Mouse (Mus musculus) heart, embryonic 16.5 days (tissue): ENCODE measurements at regions not wholly inside any gene's neighbourhood (a gene's known extent, or its start where the extent isn't known, plus 50 kb on each side); places are given as distances from the start of the nearest gene placed in this dataset.

Source experiments
- ATAC-seq: fragments of 200-750 bp; cut with Nextera tagmentation; replicated peaks from 2 replicates; pipeline ENCODE4 v1.8.0; 2017; ENCODE audit warnings: moderate number of reproducible peaks; ENCODE audit not compliant: insufficient read depth, low FRiP score; ENCODE audit errors: extremely low read depth
- H3K27ac ChIP-seq: fragments of 300-500 bp; sonication (generic); 2 replicates; pipeline ENCODE4 v1.5.1; 2014; ENCODE audit warnings: mild to moderate bottlenecking, low read length, control low read depth, moderate library complexity
- H3K27me3 ChIP-seq: fragments of 300-500 bp; sonication (generic); 2 replicates; pipeline ENCODE4 v1.6.1; 2014; ENCODE audit warnings: low read length, mixed read lengths; ENCODE audit not compliant: control insufficient read depth, insufficient read depth
- H3K36me3 ChIP-seq: fragments of 300-500 bp; sonication (generic); 2 replicates; pipeline ENCODE4 v1.6.1; 2014; ENCODE audit not compliant: control insufficient read depth, insufficient read depth
- H3K4me1 ChIP-seq: fragments of 300-500 bp; sonication (generic); 2 replicates; pipeline ENCODE4 v1.6.1; 2014; ENCODE audit warnings: low read length, mixed read lengths; ENCODE audit not compliant: control insufficient read depth, insufficient read depth
- H3K4me2 ChIP-seq: fragments of 300-500 bp; sonication (generic); 2 replicates; pipeline ENCODE4 v1.6.1; 2014; ENCODE audit warnings: low read depth, mild to moderate bottlenecking, control low read depth, low read length
- H3K4me3 ChIP-seq: fragments of 300-500 bp; sonication (generic); 2 replicates; pipeline ENCODE4 v1.5.1; 2014; ENCODE audit warnings: mild to moderate bottlenecking, control low read depth, low read length
- H3K9ac ChIP-seq: fragments of 300-500 bp; sonication (generic); 2 replicates; pipeline ENCODE4 v1.6.1; 2014; ENCODE audit warnings: low read length, control low read depth
- H3K9me3 ChIP-seq: fragments of 300-500 bp; sonication (generic); replicated peaks from 2 replicates; pipeline ENCODE4 v1.6.1; 2016; ENCODE audit warnings: low read length; ENCODE audit not compliant: control insufficient read depth
- WGBS: fragments of 180-500 bp; shearing (Covaris S2); extraction: QIAGEN DNeasy Blood & Tissue Kit; methylation state at CpG from one replicate; pipeline ENCODE4 v1.1.7; 2014; 5-methylcytosine and 5-hydroxymethylcytosine counted together

DNA sequence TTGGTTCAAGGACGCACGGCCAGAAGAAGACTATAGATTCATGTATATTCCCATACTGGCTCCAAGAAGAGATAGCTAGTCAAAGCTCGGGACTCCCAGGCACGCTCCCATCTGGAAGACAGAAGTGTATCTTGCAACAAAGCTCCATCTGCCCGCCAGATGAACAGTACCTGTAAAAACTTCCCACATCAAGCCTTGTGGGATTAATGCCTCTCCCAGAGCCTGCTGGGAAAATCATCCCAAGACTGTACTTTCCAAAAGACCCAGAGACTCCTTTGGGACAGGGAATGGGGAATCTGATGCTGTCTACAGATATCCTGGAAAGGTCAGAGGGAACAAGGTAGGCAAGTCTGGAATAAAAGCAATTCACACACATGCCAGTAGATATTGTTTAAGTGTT is 71.2 kb downstream of the Rpusd4 start:
- peaks cover 81% of the 10 kb centered on the region for H3K4me1 ChIP-seq
- no peaks in the 10 kb centered on the region for H3K9me3 ChIP-seq
- no peak overlapping the region for H3K9ac ChIP-seq
- no peak for ATAC-seq
- peak overlapping the region; percentile 31 for H3K27ac ChIP-seq
- no peaks in the 10 kb centered on the region for H3K36me3 ChIP-seq
- H3K27me3 ChIP-seq, result no peaks in the 10 kb centered on the region
- no peak overlapping the region for H3K4me2 ChIP-seq
- H3K4me3 ChIP-seq, result no peak overlapping the region
- WGBS, result 80% methylated on average over 5 of the region's 5 CpGs

DNA sequence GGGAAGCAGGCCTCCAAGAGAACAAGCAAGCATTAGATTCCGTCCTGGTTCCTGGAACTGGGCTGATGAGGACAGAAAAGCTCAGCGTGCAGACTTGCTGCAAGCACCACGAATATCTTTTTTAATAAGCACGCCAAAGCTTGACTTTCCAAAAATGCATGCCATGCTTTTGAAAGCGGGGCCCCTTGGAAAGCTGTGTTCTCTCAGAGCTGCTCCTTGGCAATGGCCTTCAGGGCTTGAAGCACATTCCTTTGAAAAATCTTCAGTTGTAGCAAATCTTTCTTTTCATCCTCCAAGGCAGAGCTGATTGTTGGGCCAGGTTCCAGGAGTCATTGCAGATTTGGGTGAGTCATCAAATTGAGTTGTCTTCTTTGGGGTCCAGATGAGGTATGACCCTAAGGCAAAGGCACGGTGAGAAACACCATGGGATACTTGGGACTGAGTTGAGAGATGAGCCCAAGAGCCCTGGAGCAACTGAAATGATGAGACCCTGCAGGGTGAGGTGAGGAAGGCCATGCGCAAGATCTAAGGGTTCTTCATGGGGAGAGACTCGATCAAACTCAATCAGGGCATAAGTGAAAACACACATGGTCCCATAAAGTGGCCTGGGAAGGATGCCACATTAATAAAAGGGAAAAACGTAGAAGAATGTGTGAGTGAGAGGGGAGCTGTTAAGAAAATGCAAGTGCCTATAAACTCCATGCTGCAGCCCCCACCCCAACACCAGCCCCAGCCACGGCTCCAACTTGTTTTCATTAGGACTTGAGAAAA is 72.0 kb downstream of the Rpusd4 start:
- WGBS, result 59% methylated on average over 10 of the region's 10 CpGs
- Histone ChIP-seq H3K4me1 (peaks cover 82% of the 10 kb centered on the region), H3K27ac (peak overlapping the region; percentile 32)

DNA sequence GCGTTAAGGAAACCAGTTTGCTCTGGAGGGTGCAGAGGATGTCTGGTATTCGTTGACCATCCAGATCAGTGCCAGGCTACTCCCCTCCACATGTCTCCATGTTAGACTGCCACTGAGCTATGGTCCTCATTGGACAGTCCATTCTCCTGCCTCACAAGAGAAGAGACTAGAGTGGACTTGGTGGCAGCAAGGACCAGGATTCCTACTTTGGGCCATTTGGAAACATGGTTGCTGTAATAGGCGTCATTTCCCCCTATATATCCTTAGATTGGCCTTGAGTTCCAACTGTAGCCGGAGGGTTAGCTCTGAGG is 72.6 kb downstream of the Rpusd4 start:
- Histone ChIP-seq H3K4me1 (peaks cover 80% of the 10 kb centered on the region), H3K27me3 (no peaks in the 10 kb centered on the region), H3K36me3 (no peaks in the 10 kb centered on the region), H3K4me2 (no peak overlapping the region), H3K27ac (0 out of 2 replicates have a peak overlapping the region, but pooled peaks have one; percentile 4), H3K9ac (no peak overlapping the region), H3K4me3 (no peak overlapping the region), H3K9me3 (no peaks in the 10 kb centered on the region)
- ATAC-seq, result no peak
- 82% methylated on average over 4 of the region's 4 CpGs for WGBS

More for the DNA sequence above, 72.0 kb downstream of the Rpusd4 start:
- no peaks in the 10 kb centered on the region for H3K27me3 ChIP-seq
- no peak overlapping the region for H3K4me3 ChIP-seq
- H3K4me2 ChIP-seq, result no peak overlapping the region
- no peaks in the 10 kb centered on the region for H3K36me3 ChIP-seq
- 0 out of 2 replicates have a peak overlapping the region, but pooled peaks have one; percentile 9 for H3K9ac ChIP-seq
- no peak for ATAC-seq
- no peaks in the 10 kb centered on the region for H3K9me3 ChIP-seq

DNA sequence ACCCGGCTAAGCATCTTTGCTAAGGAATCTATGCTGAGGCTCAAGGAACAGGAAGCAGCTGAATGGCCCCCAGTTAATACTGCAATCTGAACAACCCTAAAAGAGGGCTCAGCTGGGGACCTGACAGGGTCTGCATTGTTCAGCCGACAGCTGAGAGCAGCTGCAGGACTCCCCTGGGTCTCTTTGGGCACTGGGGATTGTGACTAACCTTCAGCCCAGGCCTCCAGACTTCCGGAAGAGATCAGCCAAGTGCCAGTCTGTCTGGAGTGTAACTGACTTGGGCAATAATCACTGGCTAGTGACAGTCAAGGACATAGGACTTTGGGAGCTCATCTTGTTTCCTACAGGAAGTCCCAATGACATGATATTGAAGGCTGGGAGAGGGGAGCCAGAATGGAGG is 73.1 kb downstream of the Rpusd4 start:
- no peak for ATAC-seq
- Histone ChIP-seq H3K4me1 (peaks cover 79% of the 10 kb centered on the region), H3K4me2 (no peak overlapping the region), H3K9ac (no peak overlapping the region), H3K36me3 (no peaks in the 10 kb centered on the region), H3K4me3 (no peak overlapping the region), H3K27me3 (no peaks in the 10 kb centered on the region), H3K27ac (peak overlapping the region; percentile 23; the same call in 1 of the 2 replicates), H3K9me3 (no peaks in the 10 kb centered on the region)
- 28% methylated on average over 3 of the region's 3 CpGs for WGBS

DNA sequence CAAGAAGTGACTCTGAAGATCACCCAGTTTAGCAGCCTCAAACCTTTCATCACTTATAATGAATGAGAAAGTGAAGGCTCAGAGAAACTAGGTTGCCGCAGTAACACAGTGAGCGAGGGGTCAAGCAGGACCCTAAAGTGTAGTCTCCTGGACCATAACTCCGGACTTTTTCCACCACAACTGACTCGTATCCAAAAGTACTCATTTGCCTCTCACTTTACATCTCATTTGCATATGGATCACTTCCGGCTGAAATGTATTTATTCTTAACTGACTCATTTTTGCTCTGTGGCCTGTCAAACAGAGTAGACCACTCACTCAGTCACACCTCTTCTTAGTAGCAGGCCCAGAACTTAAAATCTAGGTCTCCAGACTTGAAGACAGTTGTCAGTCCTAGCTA is 73.7 kb downstream of the Rpusd4 start:
- H3K4me3 ChIP-seq, result no peak overlapping the region
- WGBS, result 85% methylated on average over 5 of the region's 5 CpGs
- no peak for ATAC-seq
- H3K9ac ChIP-seq, result no peak overlapping the region
- H3K9me3 ChIP-seq, result no peaks in the 10 kb centered on the region
- H3K27me3 ChIP-seq, result no peaks in the 10 kb centered on the region
- peaks cover 79% of the 10 kb centered on the region for H3K4me1 ChIP-seq
- peak overlapping the region; percentile 23; the same call in 1 of the 2 replicates for H3K27ac ChIP-seq
- H3K36me3 ChIP-seq, result no peaks in the 10 kb centered on the region
- H3K4me2 ChIP-seq, result no peak overlapping the region

DNA sequence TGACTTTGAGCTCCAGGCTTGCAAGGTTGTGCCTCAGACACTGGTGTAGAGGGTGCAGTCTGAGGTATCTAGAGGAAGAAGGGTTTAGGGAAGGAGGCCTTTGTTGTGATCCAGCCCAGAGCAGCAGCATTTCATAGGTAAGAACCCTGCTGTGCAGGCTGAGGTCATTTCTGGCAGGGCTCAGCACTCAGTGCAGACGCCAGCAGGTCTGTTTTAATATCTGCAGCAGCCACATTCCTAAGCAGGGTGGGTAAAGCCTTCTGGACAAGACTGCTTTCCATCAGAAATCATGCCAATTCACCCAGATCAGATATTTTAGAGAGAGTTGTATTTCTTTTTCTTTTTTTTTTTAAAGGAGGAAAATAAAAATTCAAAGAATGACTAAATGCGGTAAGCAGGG is 74.8 kb downstream of the Rpusd4 start:
- Histone ChIP-seq H3K27me3 (no peaks in the 10 kb centered on the region), H3K9me3 (no peaks in the 10 kb centered on the region), H3K4me3 (no peak overlapping the region), H3K27ac (peak overlapping the region; percentile 75), H3K4me2 (no peak overlapping the region), H3K4me1 (peaks cover 80% of the 10 kb centered on the region), H3K36me3 (no peaks in the 10 kb centered on the region), H3K9ac (no peak overlapping the region; the same call in 1 of the 2 replicates)
- peak; percentile 72 for ATAC-seq
- WGBS, result 44% methylated on average over 2 of the region's 2 CpGs

DNA sequence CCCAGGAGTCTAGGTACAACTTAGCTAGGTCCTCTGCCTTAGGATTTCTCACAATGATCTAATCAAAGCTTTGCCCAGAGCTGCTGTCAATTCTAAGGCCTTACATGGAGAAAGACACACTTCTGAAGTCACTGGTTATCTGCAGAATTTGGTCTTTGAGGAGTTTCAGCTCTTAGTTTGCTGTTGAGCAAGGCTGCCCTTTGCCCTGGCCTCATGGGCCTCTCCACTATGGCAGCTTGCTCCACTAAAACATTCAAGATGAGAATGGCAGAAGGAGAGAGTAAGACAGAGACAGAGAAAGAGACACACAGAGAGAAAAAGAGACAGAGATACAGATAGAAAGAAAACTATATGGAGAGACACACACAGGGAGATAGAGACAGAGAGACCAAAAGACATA is 75.7 kb downstream of the Rpusd4 start:
- Histone ChIP-seq H3K27me3 (no peaks in the 10 kb centered on the region), H3K36me3 (no peaks in the 10 kb centered on the region), H3K4me2 (no peak overlapping the region), H3K9me3 (no peaks in the 10 kb centered on the region), H3K27ac (no peak overlapping the region), H3K4me3 (no peak overlapping the region), H3K9ac (no peak overlapping the region), H3K4me1 (peaks cover 78% of the 10 kb centered on the region)
- ATAC-seq, result no peak

DNA sequence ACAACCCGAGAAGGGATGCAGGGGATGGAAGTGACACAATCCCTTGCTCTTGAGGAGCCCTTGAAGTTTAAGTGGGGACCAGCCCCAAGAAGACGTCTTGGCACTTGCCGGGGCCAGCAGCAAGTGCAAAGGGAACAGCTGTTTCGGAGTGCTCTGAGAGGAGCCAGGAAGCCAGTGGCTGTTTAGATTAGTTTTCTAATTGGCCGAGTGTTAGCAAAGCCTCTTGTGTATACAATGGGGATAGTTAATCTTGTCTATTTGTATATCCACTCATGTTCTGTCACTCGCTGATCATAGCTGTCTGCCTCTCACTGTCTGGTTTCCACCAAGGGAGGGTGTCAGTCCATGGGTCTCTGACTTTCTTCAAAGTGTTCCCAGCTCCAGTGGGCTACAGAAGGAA is 76.6 kb upstream of the Cdon start:
- no peaks in the 10 kb centered on the region for H3K27me3 ChIP-seq
- H3K36me3 ChIP-seq, result no peaks in the 10 kb centered on the region
- H3K4me1 ChIP-seq, result peaks cover 70% of the 10 kb centered on the region
- no peak overlapping the region for H3K4me3 ChIP-seq
- no peak overlapping the region for H3K4me2 ChIP-seq
- no peak for ATAC-seq
- no peaks in the 10 kb centered on the region for H3K9me3 ChIP-seq
- peak overlapping the region; percentile 16; the same call in 1 of the 2 replicates for H3K9ac ChIP-seq
- H3K27ac ChIP-seq, result no peak overlapping the region
- 26% methylated on average over 6 of the region's 6 CpGs for WGBS

DNA sequence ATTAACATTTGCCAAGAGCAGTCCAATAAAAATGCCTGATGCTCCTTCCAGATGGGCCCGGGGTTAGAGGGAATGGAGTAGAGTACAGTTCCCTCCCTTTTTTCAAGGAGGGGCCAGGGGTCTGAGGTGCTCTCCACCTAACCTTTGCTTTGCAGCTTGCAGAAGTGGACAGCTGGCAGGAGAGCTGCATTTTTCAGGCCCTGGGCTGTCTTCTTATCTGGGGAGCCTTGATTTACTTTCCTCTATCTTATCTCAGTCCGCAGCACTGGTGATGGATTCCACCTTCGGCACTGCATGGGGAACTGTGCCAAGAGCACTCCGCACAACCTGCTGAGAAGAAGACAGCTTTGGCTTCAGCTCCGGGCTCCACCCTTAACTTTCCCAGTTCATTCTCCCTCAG is 74.5 kb upstream of the Cdon start:
- Histone ChIP-seq H3K27me3 (no peaks in the 10 kb centered on the region), H3K36me3 (no peaks in the 10 kb centered on the region), H3K9ac (no peak overlapping the region), H3K27ac (peak overlapping the region; percentile 54; the same call in 1 of the 2 replicates), H3K4me2 (peak overlapping the region; percentile 40; the same call in 1 of the 2 replicates), H3K4me3 (no peak overlapping the region), H3K9me3 (no peaks in the 10 kb centered on the region), H3K4me1 (peaks cover 50% of the 10 kb centered on the region)
- WGBS, result 9% methylated on average over 5 of the region's 5 CpGs
- peak; percentile 81 for ATAC-seq
